Mouse (Mus musculus) brain, embryonic 14.5 days (tissue): ENCODE data around the gene Ugt1a7c.
"Not testable (repeated sequence)": the region's sequence is repeated elsewhere in the genome, so short reads cannot be mapped to it uniquely, and the experiment has no call there.

Experiments used
- CTCF ChIP-seq: fragments of 200-500 bp; IDR thresholded peaks from 2 replicates; pipeline ENCODE4 v1.5.1; 2012; ENCODE audit warnings: inconsistent platforms, mild to moderate bottlenecking, moderate library complexity, borderline replicate concordance; ENCODE audit not compliant: insufficient read depth, insufficient read length; ENCODE audit errors: extremely low read depth
- POLR2A ChIP-seq: fragments of 200-500 bp; IDR thresholded peaks from 2 replicates; pipeline ENCODE4 v1.6.1; 2012; ENCODE audit warnings: mild to moderate bottlenecking, inconsistent platforms, borderline replicate concordance; ENCODE audit not compliant: poor library complexity, insufficient read depth, insufficient read length, severe bottlenecking; ENCODE audit errors: extremely low read depth

DNA sequence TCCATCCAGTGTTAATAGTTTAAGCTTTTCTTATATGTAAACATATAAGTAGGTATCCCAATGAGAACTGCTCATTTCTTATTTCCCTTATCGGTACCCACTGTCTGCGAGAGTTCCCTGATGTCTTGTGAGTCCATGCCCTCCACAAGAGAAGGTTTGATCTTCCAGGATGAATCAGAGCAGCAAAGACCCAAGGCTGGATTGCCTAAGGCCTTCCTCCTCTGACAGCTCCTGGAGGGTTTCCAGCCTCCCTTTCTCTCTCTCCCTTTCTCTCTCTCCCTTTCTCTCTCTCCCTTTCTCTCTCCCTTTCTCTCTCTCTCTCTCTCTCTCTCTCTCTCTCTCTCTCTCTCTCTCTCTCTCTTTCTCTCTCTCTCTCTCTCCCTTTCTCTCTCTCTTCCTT lies 34.2 kb downstream of the Ugt1a7c start:
- TF ChIP-seq POLR2A, CTCF: not testable (repeated sequence)
